Mouse (Mus musculus): ENCODE measurements around the gene Cfdp1. TPM values are rescaled to one million over a fixed set of nuclear protein-coding genes. Genes with fewer than 3 reads are reported as not detected.
A peak's percentile ranks its signal among the peaks of the same experiment; 100 is the strongest.

Gene Cfdp1
- total RNA-seq, 1 experiment, result 190 TPM

GRCm38 (mm10) chr8:111818556-111818955 is 35.5 kb downstream of the Cfdp1 start:
- Histone ChIP-seq H3K9me3 (ENCODE audit: control insufficient read depth, insufficient read depth, low read depth, low read length) (no peaks in the 10 kb centered on the region), H3K27ac (ENCODE audit: insufficient read depth, low read depth, low read length, poor library complexity, severe bottlenecking) (no peak overlapping the region), H3K4me3 (ENCODE audit: insufficient read depth in 1 of 2, low read depth in 1 of 2, low read length in 2 of 2, poor library complexity in 1 of 2, severe bottlenecking in 1 of 2) (no peak overlapping the region), H3K9ac (ENCODE audit: insufficient read depth, low read depth, low read length, poor library complexity, severe bottlenecking) (no peak overlapping the region), H3K36me3 (ENCODE audit: control insufficient read depth, insufficient read depth, low read length, poor library complexity, severe bottlenecking) (peaks cover 18% of the 10 kb centered on the region), H3K4me1 (ENCODE audit: control insufficient read depth in 2 of 2, insufficient read depth in 2 of 2, low read length in 2 of 2, poor library complexity in 1 of 2) (peaks cover 5 to 12% of the 10 kb centered on the region in 2 experiments; a peak in 3 of 4 replicates)
- TF ChIP-seq HCFC1 (IDR thresholded peaks at IDR 0.05; ENCODE audit: borderline replicate concordance, insufficient read depth, low read length), result no peak
- DNase-seq (ENCODE audit: low read depth, low spot score), result no peak
- in situ Hi-C loops (cut with MboI; ENCODE audit: low sequenced_read_pairs in 2 of 2, unreplicated experiment in 2 of 2), result no loop called here

- peaks cover 10% of the 10 kb centered on the region for H3K36me3 ChIP-seq (ENCODE audit: control insufficient read depth, insufficient read depth, low read length, poor library complexity, severe bottlenecking)
Observed at GRCm38 (mm10) chr8:111815078-111815477, 39.0 kb downstream of the Cfdp1 start.

GRCm38 (mm10) chr8:111813818-111814217 is 40.3 kb downstream of the Cfdp1 start:
- DNase-seq (ENCODE audit: low read depth, low spot score), result no peak
- TF ChIP-seq MAFK (IDR thresholded peaks at IDR 0.05; ENCODE audit: insufficient read depth, low read depth, low read length) (no peak), CHD2 (IDR thresholded peaks at IDR 0.05; ENCODE audit: low read depth, low read length) (no peak), HCFC1 (IDR thresholded peaks at IDR 0.05; ENCODE audit: borderline replicate concordance, insufficient read depth, low read length) (no peak), ZC3H11A (IDR thresholded peaks at IDR 0.05; ENCODE audit: borderline replicate concordance, low read depth, low read length) (no peak), ZNF384 (IDR thresholded peaks at IDR 0.05; ENCODE audit: low read depth, low read length) (no peak)
- no peak overlapping the region for H3K27ac ChIP-seq (ENCODE audit: insufficient read depth, low read depth, low read length, poor library complexity, severe bottlenecking)
- no peaks in the 10 kb centered on the region for H3K9me3 ChIP-seq (ENCODE audit: control insufficient read depth, insufficient read depth, low read depth, low read length)
- no peak overlapping the region for H3K9ac ChIP-seq (ENCODE audit: insufficient read depth, low read depth, low read length, poor library complexity, severe bottlenecking)
- peaks cover 7% of the 10 kb centered on the region; the same call in 1 of the 2 replicates for H3K36me3 ChIP-seq (ENCODE audit: control insufficient read depth, insufficient read depth, low read length, poor library complexity, severe bottlenecking)
- in situ Hi-C loops (cut with MboI; ENCODE audit: low sequenced_read_pairs in 2 of 2, unreplicated experiment in 2 of 2), result no loop called here
- H3K4me3 ChIP-seq (ENCODE audit: insufficient read depth in 1 of 2, low read depth in 1 of 2, low read length in 2 of 2, poor library complexity in 1 of 2, severe bottlenecking in 1 of 2), result no peak overlapping the region
- H3K4me1 ChIP-seq (ENCODE audit: control insufficient read depth in 2 of 2, insufficient read depth in 2 of 2, low read length in 2 of 2, poor library complexity in 1 of 2), result peaks cover 5 to 16% of the 10 kb centered on the region in 2 experiments; a peak in 2 of 4 replicates

More at GRCm38 (mm10) chr8:111815078-111815477, 39.0 kb downstream of the Cfdp1 start:
- Histone ChIP-seq H3K4me1 (ENCODE audit: control insufficient read depth in 2 of 2, insufficient read depth in 2 of 2, low read length in 2 of 2, poor library complexity in 1 of 2) (peaks cover 5 to 16% of the 10 kb centered on the region in 2 experiments; a peak in 3 of 4 replicates), H3K9me3 (ENCODE audit: control insufficient read depth, insufficient read depth, low read depth, low read length) (no peaks in the 10 kb centered on the region), H3K9ac (ENCODE audit: insufficient read depth, low read depth, low read length, poor library complexity, severe bottlenecking) (no peak overlapping the region), H3K4me3 (ENCODE audit: insufficient read depth in 1 of 2, low read depth in 1 of 2, low read length in 2 of 2, poor library complexity in 1 of 2, severe bottlenecking in 1 of 2) (no peak overlapping the region), H3K27ac (ENCODE audit: insufficient read depth, low read depth, low read length, poor library complexity, severe bottlenecking) (peak overlapping the region; percentile 54; the same call in 1 of the 2 replicates)
- no peak for DNase-seq (ENCODE audit: low read depth, low spot score)
- in situ Hi-C loops (cut with MboI; ENCODE audit: low sequenced_read_pairs in 2 of 2, unreplicated experiment in 2 of 2), result no loop called here
- TF ChIP-seq MAFK (IDR thresholded peaks at IDR 0.05; ENCODE audit: insufficient read depth, low read depth, low read length), result no peak
- TF ChIP-seq ZC3H11A (IDR thresholded peaks at IDR 0.05; ENCODE audit: borderline replicate concordance, low read depth, low read length), result no peak
- no peak for TF ChIP-seq CHD2 (IDR thresholded peaks at IDR 0.05; ENCODE audit: low read depth, low read length)
- no peak for TF ChIP-seq ZNF384 (IDR thresholded peaks at IDR 0.05; ENCODE audit: low read depth, low read length)
- TF ChIP-seq HCFC1 (IDR thresholded peaks at IDR 0.05; ENCODE audit: borderline replicate concordance, insufficient read depth, low read length), result no peak

GRCm38 (mm10) chr8:111812835-111813234 is 41.3 kb downstream of the Cfdp1 start:
- Histone ChIP-seq H3K9ac (ENCODE audit: insufficient read depth, low read depth, low read length, poor library complexity, severe bottlenecking) (no peak overlapping the region), H3K4me1 (ENCODE audit: control insufficient read depth in 2 of 2, insufficient read depth in 2 of 2, low read length in 2 of 2, poor library complexity in 1 of 2) (peaks cover 5 to 16% of the 10 kb centered on the region in 2 experiments; a peak in 2 of 4 replicates), H3K27ac (ENCODE audit: insufficient read depth, low read depth, low read length, poor library complexity, severe bottlenecking) (no peak overlapping the region), H3K9me3 (ENCODE audit: control insufficient read depth, insufficient read depth, low read depth, low read length) (no peaks in the 10 kb centered on the region), H3K36me3 (ENCODE audit: control insufficient read depth, insufficient read depth, low read length, poor library complexity, severe bottlenecking) (peaks cover 9% of the 10 kb centered on the region; the same call in 1 of the 2 replicates), H3K4me3 (ENCODE audit: insufficient read depth in 1 of 2, low read depth in 1 of 2, low read length in 2 of 2, poor library complexity in 1 of 2, severe bottlenecking in 1 of 2) (no peak overlapping the region)
- no peak for DNase-seq (ENCODE audit: low read depth, low spot score)
- TF ChIP-seq ZNF384 (IDR thresholded peaks at IDR 0.05; ENCODE audit: low read depth, low read length), result no peak
- TF ChIP-seq MAFK (IDR thresholded peaks at IDR 0.05; ENCODE audit: insufficient read depth, low read depth, low read length), result no peak
- no peak for TF ChIP-seq CHD2 (IDR thresholded peaks at IDR 0.05; ENCODE audit: low read depth, low read length)
- in situ Hi-C loops (cut with MboI; ENCODE audit: low sequenced_read_pairs in 2 of 2, unreplicated experiment in 2 of 2), result no loop called here
